Mouse (Mus musculus) spleen, postnatal 4 days (tissue): ENCODE data around the gene Vars.

Experiments used
- DNase-seq, 2 experiments: peaks; one replicate each; pipeline ENCODE4 v3.0.0; 2022; ENCODE audit warnings: low spot score in 2 of 2

Gene Vars

DNA sequence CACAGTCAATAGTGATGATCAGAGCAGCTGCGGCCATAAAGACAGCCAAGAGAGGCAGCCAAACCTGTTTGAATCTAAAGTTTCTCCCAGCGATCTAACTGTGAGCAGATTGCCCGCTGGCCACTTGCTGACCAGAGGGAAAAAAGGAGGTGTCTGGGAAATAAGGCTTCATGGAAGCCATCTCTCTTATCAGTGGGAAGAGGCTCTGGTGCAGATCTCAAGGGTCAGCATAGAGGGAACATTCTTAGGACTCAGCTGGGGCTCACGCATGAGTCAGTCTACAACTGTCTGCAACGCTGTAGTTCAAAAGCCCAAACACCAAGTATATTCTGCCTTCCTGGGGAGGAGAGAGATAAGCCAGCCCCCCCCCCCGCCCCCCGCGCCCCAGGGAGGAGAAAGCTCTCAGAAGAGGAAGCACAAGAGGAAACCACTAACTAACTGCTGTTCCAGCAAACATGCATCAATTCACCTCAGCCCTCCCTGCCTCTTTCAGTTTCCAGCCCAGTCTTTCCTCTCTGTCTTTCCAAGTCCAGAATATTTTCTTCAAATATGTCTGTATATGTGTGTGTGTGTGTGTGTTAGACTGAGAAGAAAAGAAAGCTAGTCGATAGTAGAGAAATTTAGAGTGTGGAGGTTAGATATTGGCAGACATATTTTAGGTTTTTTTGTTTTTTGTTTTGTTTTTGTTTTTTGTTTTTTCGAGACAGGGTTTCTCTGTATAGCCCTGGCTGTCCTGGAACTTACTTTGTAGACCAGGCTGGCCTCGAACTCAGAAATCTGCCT lies 47.6 kb downstream of the Vars start:
- DNase-seq, result peak; percentile 41 to 69

DNA sequence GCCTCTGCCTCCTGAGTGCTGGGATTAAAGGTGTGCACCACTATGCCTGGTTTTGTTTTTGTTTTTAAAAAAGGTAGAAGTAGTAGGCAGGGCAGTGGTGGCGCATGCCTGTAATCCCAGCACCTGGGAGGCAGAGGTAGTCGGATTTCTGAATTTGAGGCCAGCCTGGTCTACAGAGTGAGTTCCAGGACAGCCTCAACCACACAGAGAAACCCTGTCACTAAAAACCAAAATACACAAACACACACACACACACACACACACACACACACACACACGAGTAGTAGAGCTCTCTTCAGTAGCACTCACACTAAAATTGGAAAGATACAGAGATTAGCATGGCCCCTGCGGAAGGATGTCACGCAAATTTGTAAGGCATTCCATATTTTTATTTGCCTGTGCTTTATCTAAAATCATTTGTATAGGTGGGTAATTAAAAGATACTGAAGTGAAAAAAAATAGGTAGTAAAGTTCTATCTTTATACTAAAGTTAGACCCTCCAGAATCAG lies 48.2 kb downstream of the Vars start:
- DNase-seq, result no peak

DNA sequence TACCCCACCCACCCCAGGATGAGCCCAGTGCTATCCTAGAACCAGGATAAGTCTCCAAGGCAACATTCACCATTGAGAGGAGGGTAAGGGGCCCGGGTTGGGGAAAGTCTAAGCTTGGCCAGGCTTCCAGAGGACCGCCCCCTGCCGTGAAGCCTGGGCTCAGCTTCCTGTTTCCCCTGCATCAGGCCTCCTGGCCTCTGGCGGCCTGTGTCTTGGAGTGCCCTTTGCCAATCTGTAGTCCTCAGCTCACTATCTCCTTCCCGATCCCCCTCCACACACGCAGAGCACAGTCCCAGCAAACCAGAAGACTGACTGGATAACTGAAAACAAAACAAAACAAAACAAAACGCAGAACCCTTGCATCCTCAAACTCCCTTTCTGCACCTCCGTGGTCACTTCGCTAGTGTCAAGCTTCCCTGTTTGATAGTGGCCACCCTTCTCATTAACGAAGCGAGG lies 48.8 kb downstream of the Vars start, which contains the start of gene Clic1:
Gene Clic1 (plus strand): TSS at position 406 of the 456 bp plus-strand sequence.
- peak; percentile 70 to 82 for DNase-seq

DNA sequence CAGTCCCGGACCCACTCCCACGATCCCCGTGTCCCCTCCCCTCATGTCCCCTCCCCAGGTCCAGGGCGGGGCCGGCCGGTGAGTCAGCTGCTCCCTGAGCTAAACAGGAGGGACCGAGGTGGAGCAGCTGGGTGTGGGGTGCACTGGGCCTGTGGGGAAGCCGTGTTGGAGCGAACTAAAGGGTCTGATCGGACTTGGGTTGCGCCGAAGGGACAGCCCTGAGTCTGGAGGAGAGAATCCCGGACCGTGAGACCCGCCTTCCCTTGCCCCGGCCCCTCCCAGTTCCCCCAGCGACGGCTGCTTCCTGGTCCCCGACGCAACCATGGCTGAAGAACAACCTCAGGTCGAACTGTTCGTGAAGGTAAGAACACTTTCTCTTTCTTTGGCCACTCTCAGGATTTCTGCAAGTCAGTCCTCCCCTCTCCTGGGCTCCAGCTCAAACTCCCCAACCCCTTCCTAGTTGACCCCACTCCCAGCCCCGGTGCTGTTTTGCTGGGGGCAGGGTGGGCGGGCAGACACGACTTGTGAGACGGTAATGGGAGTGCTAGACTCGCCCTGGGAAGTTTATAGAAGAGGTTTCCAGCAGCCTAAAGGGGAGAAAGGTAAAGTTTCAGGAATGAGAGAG lies 49.5 kb downstream of the Vars start:
- DNase-seq, result peak; percentile 82 to 90

DNA sequence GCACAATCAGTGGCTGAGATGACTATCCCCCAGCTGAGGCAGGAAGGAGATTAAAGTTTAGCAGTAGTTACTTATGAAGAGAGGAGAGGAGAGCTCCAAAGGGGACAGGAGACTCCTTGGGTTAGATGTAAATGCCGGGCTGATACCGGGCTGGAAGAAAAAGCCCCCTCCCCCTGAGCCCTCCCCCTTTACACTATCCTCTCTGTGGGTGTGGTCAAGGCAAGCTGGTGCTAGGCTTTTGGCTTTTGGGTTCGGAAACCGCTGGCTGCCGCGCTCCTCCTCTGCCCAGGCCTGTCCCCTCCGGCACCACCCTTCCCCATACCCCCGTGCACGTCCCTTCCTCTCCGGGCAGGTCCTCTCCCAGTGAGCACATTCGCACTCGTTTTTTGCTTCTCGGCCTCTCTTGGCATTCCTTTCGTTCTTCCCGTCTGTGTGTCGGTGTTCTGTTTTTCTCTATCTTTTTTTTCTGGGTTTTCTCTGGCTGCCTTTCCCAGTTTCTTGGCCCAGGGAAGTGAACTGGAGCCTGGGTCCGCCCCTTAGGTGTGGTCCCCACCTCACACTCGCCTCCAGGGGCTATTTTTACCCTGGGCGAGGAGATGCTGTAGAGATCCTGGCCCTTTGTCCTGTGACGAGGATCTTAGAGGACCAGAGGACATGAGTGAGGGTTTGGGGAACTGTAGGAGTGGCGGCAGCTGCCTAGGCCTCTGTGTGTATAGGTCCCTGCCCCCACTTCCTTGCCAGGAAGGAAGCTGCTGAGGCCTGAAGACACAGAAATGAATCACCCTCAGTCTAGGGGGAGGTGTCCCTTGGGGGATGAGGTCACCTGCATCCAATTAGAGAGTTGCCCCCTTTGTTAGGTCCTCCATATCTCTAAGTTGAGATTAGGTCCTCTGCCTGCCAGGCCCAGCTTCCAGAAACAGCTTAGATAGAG lies 50.6 kb downstream of the Vars start:
- DNase-seq, result peak; percentile 70 to 85

DNA sequence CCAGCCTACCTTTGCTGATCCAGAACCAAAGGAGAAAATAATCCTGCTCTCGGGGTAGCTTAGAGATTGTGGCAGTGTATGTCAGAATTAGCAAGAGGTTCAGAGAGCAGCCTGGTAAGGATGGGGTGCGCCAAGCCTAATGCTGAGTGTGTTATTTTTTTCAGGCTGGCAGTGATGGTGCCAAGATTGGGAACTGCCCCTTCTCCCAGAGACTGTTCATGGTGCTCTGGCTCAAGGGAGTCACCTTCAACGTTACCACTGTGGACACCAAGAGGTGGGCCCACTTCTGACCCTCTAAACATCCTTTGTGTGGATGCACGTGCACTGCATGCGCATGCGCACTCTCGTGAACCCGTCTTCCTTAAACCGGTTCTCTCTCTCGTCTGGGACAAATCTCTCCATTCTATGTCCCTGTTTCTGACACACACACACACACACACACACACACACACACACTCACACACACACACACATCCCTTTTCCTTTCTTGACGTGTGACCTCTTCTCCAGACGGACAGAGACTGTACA lies 51.5 kb downstream of the Vars start:
- DNase-seq, result no peak

DNA sequence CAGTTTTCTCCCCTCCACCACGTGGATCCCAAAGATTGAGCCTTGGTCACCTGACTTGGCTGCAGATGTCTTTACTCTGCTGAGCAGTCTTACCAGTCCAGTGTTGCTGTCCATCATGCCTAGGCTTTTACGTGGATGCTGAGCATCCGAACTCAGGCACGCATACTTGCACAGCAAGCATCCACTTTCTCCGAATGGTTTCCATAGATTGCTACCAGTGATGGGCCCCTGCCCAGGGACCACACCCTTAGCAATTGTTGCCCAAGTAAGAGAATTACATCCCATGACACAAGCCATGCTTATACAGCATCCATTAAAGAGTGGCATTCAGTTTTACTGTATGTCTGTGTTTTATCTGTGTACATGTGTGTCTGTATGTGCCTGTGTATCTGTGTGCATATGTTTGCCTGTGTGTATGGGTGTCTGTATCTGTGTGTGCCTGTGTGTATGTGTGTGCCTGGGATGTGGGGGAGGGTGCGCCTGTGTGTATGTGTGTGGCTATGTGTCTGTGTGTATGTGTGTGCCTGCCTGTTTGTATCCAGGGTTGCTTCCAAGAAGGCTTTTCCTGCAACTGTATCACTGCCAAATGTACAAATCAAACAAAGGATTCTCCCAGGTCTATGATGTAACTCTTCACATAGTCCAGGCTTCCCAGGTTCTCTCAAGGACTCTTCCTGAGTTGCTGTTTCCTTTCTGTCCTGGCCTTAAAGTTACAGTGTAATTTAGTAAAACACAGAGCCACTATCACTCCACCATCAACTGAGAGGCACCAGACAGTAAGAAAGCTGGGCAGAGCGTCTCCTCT lies 55.1 kb downstream of the Vars start:
- DNase-seq, result no peak

DNA sequence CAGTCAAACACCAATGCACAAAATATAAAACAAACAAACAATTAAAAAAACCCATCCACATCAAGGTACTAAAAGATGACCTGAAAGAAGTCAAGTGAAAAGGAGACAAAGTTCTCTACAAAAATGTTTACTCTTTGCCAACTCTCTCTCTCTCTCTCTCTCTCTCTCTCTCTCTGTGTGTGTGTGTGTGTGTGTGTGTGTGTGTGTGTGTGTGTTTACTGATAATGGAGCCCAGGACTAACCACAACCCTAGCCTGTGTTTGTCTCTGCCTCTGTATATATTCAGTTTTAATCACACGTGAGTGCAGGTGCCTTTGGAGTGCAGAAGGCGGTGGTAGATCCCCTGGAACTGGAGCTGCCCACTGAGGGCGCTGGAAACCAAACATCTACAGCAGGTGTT lies 56.3 kb downstream of the Vars start:
- DNase-seq, result no peak

DNA sequence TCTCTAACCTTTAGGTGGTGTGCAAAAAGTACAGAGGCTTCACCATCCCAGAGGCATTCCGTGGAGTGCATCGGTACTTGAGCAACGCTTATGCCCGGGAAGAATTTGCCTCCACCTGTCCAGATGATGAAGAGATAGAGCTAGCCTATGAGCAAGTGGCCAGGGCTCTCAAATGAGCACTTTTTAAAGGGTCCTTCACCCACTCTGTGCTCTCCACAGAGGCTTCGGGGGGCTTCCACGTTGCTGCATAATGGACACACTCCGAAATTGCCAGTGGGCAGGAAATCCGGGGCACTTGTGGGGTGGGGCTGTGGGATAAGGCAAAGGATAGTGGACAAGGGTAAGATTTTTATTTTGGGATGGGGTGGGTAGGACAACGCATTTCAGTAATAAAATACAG lies 57.5 kb downstream of the Vars start:
- no peak for DNase-seq

DNA sequence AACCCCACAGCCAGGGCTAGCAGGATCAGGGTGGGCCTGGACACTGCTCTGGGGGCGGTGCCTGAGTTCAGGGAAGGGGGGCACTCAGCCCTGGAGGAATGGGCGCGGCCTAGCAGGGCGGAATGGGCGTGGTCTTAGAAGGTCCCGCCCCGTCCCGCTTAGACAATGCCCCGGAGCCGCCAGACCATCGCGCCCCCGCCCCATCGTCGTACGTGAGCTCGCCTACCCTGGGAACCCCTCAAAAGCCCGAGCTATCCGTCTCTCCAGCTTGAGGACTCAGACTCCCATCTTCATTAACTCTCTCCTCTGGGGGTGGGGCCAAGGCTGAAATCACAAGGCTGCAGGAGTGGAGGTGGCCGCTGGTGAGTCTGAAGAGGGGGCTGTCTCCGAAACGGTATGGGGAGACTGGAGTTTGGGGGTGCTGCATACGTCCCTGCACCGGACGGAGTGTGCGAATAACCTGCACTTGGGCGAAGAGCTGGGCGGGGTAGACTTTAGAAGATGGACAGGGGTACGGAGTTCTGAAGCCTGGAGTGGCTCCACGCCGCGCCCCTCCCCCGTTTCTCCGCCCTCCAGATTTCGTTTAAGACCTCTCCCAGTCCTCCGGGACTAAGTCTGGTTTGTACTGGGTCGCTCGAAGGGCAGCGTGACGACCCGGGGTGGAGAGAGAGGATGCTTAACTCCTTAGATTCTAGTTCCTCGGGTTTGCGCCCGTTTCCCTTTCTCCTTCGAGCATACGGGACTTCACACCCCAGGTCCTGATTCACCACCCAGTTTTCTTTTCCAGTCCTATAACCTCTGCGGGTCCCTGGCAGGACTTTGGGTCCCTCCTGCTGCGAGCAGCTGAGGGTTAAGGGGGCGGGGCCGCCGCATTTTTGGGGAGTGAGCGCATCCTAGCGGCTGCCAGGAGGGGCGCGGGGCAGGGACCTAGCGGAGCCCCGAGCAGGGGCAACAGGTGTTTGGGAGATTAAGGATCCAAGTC lies 58.4 kb downstream of the Vars start, which contains the start of gene Ddah2:
Gene Ddah2 (plus strand): TSS at position 125 of the 982 bp plus-strand sequence.
- DNase-seq, result peak; percentile 88 to 95

DNA sequence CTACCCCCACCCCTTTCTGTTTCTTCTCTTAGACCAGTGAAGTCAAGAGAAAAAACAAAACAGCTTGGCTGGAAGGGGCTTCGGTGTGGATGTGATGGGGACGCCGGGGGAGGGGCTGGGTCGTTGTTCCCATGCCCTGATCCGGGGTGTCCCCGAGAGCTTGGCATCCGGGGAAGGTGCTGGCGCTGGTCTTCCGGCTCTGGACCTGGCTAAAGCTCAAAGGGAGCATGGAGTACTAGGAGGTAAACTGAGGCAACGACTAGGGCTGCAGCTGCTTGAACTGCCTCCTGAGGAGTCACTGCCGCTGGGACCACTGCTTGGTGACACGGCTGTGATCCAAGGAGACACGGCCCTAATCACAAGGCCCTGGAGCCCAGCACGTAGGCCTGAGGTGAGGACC lies 59.3 kb downstream of the Vars start:
- no peak for DNase-seq

DNA sequence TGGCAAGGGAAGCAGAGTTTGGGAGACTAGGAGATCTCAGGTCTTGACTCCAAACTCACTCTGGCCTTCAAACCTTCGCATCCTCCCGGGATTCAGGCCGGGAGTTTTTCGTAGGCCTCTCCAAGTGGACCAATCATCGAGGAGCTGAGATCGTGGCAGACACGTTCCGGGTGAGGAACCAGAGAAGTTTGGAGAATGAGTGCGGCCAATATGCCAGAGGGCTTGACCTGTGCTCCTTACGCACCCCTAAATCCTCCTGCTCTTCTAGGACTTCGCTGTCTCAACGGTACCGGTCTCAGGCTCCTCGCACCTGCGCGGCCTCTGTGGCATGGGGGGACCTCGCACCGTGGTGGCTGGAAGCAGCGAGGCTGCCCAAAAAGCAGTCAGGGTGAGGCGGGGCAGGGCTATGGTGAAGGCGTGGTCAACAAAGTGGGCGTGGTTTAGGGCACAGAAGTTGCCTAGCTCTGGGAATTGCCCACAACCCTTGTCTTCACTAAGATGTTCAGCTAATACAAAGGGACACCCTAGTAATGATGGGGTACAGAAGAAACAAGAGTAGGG lies 60.0 kb downstream of the Vars start:
- DNase-seq, result peak; percentile 54 to 70

DNA sequence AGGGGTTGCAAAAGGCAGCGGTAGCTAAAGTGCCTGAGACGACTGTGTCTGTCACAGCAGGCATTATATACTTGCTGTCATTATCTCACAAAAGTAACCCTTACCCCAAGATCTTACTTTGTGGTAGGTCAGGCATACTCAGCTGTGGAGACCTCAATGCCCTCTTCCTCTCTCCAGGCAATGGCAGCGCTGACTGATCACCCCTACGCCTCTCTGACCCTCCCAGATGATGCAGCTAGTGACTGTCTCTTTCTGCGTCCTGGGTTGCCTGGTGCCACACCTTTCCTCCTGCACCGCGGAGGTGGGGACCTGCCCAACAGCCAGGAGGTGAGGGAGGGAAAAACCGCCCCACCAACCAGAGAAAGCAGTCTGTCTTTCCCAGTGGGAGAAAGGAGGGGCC lies 60.5 kb downstream of the Vars start:
- no peak for DNase-seq

DNA sequence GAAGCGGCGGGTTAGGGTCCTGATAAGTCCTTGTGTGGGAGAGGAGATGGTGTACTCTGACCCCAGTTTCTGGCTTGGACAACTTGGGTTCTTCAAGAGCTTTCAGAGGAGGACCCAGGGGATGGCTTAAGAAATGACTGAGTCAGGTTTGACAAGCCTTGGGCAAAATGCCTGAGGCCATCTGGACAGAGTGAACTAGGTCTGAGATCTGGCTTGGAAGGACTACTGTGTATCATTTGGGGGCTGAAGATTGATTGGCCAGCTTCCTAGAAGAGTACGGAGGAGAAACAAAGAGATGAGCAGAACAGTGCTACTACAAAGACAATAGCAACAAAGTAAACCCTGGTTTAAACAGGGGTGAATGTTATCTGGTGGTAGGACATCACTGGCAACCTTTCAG lies 62.7 kb downstream of the Vars start:
- DNase-seq, result no peak

DNA sequence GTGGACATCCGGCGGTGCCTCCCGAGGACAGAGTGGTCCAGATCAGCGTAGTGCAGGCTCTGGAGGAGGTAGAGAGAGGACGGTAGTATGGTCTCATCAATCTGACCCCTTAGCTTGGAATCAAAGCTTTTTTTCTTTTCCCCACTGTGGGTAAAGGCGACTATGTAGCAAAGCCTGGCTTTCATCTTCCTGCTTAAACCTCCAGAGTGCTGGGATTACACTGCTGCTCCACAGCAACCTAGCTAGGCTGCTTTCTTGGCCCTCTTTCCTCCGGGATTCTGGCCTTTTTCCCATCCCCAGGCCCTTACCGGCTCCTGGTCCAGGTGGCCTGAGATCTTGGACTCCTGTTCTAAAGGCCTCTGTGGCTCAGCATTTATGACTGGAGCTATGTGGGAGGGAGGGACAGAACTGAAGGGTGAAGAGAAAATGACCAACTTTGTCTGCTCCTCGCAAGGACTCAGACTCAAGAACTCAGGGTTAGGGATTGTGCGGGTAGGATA lies 63.6 kb downstream of the Vars start:
- no peak for DNase-seq

DNA sequence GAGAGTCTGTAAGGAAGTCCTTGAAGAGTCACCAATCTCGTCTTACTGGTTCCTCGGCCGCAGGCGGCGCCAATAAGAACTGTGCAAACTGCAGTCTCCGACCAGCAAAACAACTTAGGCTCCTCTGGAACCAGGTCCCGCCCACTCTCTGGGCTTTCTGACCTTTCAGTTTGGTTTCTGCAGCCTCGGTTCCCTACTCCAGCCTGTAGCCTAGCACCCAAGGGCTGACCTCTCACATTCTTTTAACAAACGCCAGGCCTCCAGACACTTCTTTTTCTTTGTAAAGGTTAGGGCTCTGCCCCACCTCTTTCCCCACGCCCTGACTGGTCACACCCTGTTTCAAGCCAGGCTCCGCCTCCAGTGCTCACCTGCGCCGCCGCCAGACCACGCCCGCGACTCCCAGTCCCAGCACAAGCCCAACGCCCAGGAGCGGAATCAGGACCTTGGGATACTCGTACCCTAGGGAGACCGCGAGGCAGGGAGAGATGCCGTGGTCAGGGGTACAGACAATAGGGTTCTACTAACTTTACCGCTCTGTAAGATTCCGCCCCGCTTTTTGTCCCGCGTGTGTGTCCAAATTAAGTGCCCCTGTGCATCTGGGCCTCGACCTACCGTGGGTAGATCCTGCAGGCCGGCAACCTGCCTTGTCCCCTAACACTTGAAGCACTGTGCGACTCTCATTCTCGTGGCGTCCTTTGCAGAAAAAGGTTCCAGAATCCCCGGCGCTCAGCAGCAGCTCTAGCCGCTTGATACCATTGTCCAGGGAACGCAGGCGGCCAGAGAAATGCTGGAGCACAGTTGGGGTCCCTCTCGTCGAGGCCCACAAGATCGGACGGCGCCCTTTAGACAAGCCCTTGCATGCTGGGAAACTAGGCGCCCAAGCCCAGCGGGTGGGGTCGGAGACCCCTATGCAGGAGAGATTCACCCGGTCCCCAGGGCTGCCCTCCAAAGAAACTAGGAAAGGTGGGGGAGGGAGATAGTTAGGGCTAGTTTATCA lies 64.5 kb downstream of the Vars start, which contains the start of gene Ly6g6c:
Gene Ly6g6c (plus strand): TSS at position 438 of the 997 bp plus-strand sequence.
- DNase-seq, result peak in 1 of 2 experiments; percentile 37
